Mouse (Mus musculus) CD4-positive, CD25-positive, alpha-beta regulatory T cell, adult 4 months (primary cell): Measurements from ENCODE around the gene Gde1. TPM values are rescaled to one million over a fixed set of nuclear protein-coding genes. Genes with fewer than 3 reads are reported as not detected.

Source experiments
- ATAC-seq: one replicate; pipeline ENCODE4 v1.8.0; 2017
- polyA plus RNA-seq, 2 experiments: library from polyadenylated mRNA; unstranded; fragments of 100-300 nt; shearing (Covaris generic); gene quantifications; one replicate each; pipeline ENCODE4 v1.2.1; 2017

Gde1 gene
- 10 to 100 TPM; 15.9 to 17.9 TPM for polyA plus RNA-seq

DNA sequence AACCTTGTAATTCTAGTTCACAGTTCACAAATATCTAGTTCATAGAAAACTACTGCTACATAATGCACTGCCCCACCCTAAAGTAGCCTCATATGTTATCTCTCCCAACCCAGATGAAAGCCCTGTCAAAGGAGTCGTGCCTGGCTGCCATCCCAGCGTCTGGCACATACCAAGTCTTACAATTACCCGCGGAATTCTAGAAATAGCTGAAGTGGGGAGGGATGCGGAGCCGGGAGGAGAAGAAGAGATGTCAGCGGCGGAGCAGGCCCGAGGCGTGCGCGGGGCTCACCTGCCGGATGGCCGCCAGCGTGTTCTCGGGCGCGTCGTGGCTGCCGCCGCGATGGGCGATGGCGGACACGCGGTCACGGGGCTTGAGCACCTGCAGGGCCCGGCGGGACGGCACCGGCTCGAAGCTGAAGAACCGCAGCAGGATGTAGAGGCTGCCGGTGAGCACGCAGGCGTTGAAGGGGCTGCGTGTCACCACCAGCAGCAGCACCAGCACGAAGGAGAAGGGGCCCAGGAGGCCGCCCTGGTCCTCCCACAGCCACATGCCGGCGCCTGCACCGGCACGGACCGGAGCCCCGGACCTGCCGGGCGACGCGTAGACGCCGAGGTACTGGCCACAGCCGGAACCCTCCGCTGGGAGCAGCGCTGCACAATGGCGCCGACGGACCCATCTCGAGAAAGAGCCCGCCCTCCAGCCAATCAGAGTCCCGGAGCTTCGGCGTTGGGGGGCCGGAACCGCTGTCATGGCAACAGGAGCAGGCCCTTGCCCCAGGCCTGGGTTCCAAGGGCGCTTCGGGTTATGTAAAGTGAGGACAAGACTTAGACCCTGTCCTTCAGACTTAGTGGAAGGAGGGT is at the start of gene Gde1:
Gene Gde1 (minus strand): TSS at position 678 of the 861 bp plus-strand sequence.
- ATAC-seq: peak; percentile 91

DNA sequence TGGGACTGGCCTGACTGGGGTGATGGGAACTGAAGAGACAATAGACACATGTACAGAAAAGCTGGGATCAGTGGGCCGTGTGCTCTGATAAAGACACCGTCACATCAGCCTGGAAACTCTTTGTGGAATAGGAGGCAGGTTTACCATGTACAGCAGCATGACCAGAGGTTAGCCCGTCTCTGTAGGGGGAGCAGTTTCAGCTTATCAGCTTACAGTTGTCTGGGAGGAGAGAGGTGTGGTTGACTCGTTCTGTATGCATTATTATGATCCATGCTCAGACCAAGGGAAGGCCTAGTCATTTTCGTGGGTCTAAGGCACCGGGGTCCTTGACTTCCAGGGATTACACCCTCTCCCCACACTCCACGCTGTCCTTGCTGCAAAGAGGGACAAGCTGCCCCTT is 46.0 kb upstream of the Gde1 start:
- no peak for ATAC-seq

DNA sequence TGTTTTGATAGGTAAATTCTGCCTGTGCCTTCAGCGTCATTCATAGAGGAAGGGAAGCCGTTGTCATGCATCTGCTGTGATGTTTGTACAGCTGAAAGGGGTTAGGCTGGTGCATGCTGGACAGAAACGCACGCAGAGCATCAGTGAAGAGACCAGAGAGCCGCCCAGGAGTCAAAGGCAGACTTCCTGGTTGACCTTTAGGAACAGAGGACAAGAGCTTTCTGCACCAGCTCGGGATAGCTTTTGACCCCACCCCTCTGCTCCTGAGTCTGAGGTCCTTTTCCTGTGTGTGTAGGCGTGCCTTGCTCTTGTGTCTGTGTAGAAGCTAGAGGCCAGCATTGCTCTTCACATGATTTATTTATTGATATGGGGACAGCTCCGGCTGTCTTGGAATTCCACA is 44.1 kb upstream of the Gde1 start:
- no peak for ATAC-seq

DNA sequence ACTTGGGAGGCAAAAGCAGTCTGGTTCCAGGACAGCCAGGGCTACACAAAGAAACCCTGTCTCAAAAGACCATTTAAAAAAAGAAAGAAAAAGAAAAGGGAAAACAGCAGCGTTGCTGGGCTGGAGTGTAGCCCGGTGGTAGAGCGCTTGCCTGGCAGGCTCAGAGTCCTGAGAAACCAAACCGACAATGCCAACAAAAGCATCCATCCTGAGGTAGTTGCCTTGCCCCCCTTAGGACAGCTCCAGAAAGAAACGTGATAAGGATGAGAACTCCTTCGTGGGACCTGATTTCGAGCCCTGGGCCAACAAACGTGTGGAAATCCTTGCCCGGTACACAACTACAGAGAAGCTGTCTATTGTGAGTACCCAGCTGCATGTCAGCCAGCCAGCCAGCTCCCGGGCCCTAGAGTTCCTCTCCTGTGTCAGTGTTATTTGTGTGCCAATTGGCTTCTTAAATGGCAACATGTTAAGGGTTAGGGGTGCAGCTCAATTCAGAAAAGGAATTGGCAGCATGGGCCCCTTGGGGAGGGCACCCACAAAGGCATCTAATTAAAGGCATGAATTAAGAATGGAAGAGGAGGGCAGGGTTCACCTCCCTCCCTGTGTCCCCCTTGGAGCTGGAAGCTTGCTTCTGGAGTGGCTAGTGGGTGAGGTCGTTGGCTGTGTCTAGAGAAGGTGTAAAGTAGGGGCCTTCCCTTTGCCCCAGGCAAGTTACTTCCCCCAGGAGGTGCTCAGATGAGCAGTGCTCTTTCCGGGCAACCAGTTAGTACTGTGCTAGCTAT is 42.5 kb upstream of the Gde1 start:
- no peak for ATAC-seq

DNA sequence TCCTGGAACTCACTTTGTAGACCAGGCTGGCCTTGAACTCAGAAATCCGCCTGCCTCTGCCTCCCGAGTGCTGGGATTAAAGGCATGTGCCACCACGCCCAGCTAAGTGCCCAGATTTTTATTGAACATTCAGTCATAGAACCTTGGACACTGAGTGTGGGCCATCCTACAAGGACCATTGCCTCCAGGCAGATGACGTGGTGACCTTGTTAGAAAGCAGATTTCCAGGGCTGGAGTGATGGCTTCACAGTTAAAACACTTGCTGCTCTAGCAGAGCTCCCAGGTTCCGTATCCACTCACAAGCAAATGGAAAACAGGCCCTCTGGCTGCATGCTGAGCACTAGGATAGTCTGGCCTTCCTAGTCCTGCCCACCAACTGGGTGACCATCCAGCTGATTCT is 39.2 kb upstream of the Gde1 start:
- no peak for ATAC-seq

DNA sequence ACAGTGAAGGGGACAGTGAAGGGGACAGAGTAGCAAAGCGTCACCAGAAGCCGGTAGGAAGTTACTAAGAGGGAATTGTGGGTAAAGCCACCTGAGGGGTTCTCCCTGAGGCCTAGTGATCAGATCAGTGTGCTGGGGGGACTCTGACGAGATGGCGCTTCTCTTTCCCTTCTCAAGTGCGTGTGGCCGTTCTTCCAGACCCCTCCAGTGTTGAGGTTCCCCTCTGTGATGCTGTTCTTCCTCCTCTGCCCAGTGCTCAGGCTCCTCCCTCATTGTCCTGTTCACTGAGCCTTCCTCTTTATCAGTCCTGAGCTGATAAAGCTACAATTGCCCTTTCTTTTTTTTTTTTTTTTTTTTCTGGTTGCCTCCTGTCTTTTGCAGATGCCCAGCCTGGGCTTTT is 36.7 kb upstream of the Gde1 start:
- no peak for ATAC-seq

DNA sequence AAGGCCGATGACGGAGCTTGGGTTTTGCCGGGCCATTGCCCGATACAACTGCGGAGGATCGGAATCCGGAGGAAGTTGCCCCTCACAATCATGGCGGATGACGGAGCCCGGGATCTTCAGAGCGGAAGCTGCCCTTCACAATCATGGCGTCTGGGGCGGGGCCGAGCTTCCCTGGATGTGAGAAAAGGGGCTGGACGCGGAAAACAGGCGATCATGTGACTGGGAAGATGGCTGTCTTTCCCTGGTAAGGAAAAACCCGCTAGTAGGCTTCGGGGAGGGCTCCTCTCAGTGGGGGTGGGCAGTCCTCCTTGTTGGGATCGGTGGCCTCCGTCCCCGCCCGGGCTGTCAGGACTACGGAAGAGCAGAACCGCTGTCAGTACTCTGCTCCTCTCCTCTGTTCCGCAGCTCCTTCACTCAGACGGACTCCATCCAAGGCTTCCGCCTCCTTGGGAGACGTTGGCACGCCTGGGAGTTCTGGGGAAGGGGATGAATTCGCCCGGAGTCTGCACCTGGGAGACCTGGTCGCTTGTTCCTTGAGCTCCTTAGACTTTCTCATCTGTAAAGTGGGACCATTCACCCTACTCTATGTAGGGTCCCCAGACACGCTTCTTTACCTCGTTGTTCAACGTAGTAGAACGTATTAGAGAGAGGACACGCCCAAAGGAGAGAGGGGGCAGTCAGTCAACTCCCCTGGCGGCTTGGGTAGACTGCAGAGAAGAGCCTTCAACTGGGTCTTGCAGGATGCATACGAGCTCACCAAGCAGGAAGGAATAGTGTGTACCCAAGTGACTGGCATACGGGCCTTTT is 35.2 kb upstream of the Gde1 start:
- ATAC-seq: peak; percentile 96

DNA sequence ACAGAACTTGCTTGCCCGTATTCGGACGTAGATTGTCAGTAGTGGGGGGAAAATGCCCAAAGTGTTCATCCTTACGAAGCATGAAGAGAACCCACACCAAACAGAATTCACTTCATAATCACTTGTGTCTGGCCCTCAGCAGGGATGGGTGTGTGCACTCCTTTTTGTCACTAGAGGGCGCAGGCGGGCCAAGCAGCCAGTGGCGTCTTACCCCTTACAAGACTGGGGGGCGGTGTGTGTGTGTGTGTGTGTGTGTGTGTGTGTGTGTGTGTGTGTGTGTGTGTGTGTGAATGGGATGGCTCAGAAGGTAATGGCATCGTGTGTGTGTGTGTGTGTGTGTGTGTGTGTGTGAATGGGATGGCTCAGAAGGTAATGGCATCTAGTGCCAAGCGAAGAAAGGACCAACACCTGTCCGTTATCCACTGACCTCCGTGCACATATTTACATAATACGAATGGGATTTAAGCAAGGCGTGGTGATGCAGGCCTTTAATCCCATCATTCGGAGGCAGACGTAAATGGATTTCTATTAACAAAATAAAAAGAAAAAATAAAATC is 34.5 kb upstream of the Gde1 start, which contains the start of gene Vps35l:
Gene Vps35l (plus strand): TSS at position 252 of the 557 bp plus-strand sequence.
- peak; percentile 76 for ATAC-seq

DNA sequence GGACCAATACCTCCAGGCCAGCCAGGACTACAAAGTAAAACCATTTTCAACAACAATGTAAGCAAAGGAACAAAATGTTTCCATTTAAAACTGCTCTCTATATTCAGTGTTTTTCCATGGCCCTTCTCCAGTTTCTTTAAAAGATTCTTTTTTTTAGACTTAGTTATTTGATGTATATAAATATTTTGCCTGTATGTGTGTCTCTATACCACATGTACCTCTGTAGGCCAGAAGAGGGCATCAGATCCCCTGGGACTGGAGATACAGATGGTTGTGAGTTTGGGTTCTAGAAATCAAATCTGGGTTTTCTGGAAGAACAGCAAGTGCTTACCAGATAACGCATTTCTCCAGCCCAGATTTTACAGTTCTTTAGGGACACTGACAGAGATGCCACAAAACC is 33.2 kb upstream of the Gde1 start:
- no peak for ATAC-seq

DNA sequence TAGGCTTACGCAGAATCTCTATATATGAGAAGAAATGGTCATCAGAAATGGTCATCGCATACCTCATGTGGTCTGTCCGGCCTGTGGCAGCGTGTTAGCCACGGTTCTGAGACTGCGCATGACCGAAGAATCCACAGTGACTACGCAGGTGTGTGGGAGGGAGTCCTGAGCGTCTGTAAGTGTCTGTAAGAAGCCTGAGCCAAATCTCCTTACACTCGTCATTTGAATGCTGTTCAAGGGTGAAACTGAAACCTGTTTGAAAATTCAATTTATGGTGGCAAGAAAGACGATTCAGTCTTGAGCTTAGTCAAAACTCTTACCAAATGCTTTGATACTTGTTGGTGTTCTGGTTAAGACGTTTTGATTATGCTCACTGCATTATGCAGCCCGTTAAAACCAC is 27.6 kb upstream of the Gde1 start:
- peak; percentile 64 for ATAC-seq

DNA sequence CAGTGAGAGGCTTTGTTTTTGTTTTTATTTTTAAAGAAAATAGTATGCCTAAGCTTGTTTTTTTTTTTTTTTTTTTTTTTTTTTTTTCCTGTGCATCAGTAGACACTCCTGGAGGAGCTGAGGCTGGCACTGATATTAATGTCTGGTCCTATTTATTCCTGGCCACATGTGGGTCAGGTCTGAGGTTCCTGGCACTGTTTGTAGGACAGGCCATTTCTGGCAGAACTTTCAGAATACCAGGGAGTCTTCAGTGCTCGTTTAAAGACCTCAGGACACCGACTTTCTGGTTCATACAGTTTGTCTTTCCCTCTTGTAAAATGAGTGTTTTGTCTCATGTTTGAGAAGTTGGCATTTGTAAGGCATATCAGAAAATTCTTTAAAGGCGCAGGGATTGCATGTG is 26.2 kb upstream of the Gde1 start:
- ATAC-seq: no peak

DNA sequence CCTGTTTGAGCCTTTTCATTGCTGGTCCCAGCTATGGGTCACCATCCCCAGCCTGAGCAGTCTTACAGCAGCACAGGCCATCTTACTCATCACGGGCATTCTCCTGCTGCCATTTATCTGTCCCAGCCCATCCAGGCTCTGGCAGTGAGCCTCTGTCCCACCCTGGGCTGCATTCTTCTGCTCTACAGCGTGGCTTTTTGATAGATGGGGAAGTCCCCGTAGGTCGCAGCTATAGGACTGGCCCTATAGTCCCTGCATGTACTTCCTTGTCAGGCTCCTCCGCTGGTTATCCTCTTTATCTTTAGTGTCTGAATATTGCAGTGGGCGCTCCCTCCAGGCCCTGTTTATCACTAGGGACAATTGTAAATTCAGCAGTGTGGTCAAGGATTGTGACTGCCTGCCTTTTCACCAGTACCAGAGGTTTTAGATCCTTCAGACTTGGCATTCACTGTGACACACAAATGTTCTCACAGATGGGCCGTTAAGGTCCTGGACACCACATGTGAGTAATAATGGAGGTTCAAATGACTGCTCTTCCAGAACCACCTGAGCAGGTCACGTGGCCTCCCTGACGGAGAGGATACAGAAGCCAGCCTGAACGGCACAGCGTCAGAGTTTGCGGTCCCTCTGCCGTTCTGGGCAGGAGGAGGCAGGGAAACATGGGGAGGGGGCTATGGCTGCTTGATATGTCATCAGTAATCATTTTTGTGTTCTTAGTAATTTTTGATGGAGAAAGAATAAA is 23.4 kb upstream of the Gde1 start:
- ATAC-seq: no peak

DNA sequence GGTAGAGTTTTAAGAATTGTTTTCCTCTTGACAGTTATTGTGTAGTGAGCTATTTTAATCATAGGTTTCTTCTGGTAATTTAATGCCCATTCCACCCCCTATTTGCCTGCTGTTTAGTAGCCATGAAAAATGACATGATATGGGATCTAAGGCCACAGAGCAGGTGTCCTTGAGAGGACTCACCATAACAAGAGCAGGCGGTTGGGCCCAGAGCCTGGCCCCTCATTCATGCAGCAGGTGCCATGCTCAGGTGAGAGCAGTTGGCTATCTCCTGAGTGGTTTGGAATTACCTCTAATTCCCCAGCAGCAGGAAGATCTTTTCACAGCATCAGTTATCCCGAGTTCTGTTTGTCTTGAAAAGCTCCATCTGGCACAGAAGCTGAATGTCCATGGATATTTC is 19.9 kb upstream of the Gde1 start:
- ATAC-seq: no peak

DNA sequence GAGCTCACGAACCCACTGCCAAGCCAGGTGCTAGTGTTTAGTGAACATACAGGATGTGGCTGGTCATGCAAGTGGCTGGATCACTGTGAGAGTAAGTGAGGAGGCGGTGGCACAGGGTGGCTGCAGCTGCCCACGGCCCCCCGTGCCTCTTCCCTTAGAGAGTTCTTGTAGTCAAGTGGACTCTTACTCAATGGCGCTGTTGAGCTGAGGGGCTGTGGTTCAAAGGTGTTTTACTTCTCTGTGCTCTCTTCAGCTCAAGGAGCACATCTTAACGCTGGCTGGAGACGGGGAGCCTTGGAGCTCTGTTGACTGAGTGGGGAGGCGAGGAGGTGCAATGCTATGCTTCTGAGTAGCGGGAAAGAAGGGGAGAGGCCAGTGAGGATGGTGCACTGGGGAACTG is 18.3 kb upstream of the Gde1 start:
- ATAC-seq: no peak

DNA sequence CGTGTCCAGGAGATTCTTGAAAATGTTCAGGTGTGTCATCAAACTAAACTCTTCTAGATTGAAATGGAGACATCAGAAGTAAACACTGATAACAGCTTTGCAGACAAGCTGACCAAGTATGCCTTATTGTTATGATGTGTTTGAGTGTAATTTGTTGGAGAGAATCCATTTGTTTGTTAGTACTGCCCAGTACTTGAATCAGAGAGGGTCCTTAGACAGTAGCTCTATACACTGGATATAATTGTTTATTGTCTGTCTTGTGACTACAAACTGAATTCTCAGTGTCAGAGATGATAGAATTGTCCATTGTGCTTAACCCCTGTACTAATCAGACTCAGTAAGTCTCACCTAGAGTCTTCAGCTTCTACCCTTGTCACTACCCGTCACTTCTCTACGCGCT is 12.5 kb upstream of the Gde1 start:
- ATAC-seq: no peak

DNA sequence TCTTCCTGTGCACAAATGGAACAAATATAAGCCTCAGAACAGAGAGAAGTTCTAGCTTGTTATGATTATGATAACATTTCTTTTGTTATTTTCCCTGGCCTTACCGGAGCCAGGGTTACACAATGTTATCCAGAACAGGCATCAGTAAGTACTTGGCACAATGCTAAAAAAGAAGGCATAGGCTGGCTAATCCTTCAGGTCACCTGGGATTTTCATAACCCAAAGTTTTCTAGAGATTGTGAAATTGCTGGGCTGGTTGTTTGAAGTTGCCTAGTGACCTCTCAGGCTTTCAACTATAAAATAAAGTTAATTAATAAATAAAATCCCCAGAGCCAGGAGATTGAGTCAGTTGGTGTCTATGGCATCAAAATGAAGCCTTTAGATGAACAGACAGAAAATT is 9.3 kb upstream of the Gde1 start:
- no peak for ATAC-seq

DNA sequence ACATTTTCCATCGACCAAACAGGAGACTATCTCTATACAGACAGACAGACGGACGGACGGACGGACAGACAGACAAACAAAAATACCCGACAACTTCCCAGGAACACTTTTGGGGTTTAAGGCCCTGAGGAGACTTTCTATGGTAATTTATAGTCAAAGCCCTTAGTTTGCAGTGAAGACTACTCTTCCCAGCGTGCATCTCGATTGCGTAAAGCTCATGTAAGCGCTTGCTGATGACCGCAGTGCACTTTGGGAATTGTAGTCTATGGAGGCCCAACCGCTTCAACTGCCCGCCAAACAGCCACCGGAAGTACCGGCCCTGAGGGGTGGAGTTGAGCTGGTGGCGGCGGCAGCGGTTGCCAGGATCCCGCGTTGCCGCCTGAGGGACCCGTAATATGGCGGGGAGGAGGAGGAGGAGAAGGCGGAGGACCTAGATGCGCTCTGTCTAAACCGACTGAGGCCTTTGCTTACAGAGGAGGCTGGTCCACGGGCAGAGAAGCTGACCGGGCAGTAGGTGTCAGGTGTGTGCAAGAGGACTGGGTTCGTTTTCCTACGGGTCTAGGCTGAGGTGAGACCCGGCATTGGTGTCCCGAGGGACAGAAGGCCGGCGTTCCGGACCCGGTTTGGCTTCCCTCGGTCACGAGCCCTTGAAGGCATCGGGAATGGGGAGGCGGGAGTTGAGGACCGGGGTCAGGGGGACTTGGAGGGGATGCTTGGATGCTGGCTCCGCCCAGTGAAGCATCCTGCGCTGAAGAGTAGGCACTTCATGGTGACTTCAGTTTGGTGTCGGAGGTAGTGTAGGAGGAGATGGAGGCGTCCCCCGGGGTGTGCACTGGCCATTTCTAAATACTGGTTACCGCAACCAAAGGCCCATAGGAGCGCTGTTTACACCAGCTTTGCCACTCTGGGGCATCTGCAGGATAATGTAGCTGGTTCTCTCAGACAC is 6.9 kb upstream of the Gde1 start, which contains the start of gene Ccp110:
Gene Ccp110 (plus strand): TSS at position 325 of the 946 bp plus-strand sequence.
- ATAC-seq: peak; percentile 100

DNA sequence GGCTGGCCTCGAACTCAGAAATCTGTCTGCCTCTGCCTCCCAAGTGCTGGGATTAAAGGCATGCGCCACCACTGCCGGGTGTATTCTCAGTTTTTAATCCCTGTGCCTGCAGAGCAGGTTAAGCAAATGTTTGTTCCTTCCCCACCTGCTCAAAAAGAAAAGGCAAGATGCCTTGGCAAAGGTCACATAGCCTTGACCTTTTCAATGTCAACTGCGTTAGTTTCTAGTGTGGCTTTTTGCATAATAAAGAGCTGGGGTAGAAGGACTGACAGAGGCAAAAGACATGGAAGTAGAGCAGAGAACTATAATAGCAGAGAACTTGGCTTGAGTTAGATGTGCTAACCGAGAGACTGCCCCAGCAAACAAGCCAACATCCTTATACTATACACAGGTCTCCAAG is 5.2 kb upstream of the Gde1 start:
- no peak for ATAC-seq

DNA sequence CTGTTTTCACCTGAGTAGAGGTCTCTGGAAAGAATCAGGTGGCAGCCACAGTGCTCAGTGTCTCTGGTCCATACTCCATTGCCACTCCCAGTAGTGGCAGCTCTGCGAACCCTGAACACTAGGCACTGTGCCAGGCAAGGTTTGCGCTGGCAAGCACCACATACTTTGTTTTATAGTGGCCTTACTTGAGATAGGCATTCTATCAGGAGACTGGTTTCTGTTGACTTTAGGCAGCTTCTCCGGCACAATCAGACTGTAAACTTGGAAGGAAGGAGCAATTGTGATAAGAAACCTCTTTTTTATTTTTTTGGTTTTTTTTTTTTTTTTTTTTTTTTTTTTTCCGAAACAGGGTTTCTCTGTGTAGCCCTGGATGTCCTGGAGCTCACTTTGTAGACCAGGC is 2.4 kb upstream of the Gde1 start:
- ATAC-seq: no peak

DNA sequence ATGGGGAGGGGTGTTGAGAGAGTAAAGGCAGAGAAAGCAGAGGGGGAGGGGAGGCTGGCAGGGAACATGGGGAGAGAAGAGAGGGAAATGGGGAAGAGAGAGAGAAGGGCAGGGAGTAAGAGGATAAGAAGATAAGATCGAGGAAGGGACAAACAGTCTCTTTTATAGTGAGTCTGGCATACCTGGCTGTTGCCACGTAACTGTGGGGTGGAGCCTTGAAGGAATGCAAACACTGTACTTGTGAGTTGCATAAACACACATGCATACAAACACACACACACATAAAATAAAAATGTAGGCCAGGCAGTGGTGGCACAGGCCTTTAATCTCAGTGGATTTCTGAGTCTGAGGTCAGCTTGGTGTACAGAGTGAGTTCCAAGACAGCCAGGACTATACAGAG is 1.6 kb upstream of the Gde1 start:
- no peak for ATAC-seq

DNA sequence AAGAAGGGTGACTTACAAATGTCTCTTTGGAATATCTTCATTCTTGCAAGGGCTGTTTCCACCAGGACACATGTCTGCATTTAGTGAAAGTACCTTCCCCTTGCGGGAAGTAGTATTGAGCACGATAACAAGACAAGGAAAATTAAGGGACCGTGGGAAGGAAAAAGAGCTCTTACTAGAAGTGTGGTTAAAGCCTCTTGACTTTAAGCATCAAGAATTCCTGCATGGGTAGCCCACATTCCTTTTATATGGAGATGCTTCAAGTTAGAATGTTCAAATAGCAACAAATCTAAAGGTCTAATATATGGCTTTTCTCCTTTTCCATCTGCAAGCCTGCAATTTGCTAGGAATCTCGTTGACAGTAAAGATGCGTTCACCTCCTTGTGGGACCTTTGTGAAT is 910 bp upstream of the Gde1 start:
- no peak for ATAC-seq
